Mouse (Mus musculus): ENCODE results near the gene Ndufs4. TPM values are rescaled to one million over a fixed set of nuclear protein-coding genes. Genes with fewer than 3 reads are reported as not detected.
"Not testable (repeated sequence)": the region's sequence is repeated elsewhere in the genome, so short reads cannot be mapped to it uniquely, and the experiment has no call there.

Ndufs4 gene
- polyA plus RNA-seq, 1 experiment from 2014 or later, result 403 TPM

DNA sequence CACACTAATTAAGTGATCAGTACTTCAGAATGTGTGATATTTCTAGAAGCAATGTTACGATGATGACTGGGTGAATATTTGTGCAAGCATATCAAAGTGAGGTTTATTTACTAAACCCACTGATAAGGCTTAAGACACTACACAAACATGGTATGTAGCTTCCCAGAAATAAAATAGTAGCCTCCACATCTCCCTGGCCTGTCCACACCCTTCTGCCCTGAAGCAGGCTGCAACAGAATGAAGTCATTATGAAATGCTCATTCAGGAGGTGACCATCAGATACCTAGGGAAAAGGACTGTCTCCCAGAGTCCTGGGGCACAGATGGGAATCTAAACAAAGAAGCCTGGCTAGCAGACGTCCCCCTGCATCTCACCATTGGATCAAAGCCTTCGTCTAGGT, 73.1 kb downstream of the Ndufs4 start:
- no peak for ATAC-seq (replicated peaks; ENCODE audit: insufficient number of reproducible peaks, low FRiP score, low TSS enrichment)
- WGBS (ENCODE audit: insufficient replicate concordance), result 77% methylated on average over 3 of the region's 3 CpGs

DNA sequence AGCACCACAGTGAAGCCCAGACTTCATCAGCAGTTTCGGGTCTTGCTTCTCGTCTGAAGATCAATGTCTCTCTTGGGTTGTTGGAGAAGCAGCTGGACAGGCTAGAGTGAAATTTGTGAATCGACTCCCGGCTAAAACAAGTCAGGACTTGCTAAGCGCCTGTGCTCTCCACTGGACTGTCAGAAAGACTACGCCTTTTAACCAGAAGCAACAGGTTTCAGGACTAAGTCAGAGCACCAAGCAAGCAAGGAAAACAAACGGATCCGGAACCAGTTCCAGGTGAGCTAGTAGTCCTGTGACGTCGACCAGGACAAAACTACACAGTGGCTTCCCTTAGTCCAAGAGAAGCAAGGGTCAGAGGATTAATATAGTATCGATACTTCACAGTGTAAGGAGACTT, 77.5 kb downstream of the Ndufs4 start:
- Histone ChIP-seq H3K9ac (ENCODE audit: low read depth, low read length) (no peak overlapping the region), H3K36me3 (ENCODE audit: control insufficient read depth, insufficient read depth, low read length) (no peaks in the 10 kb centered on the region), H3K4me3 (ENCODE audit: low read depth, low read length) (no peak overlapping the region), H3K27ac (ENCODE audit: low read depth, low read length) (no peak overlapping the region), H3K27me3 (ENCODE audit: control insufficient read depth, insufficient read depth, low read length) (no peaks in the 10 kb centered on the region), H3K9me3 (replicated peaks; ENCODE audit: control insufficient read depth, low read length) (no peaks in the 10 kb centered on the region), H3K4me2 (no peak overlapping the region), H3K4me1 (ENCODE audit: control insufficient read depth, insufficient read depth, low read length) (no peaks in the 10 kb centered on the region)
- ATAC-seq (replicated peaks; ENCODE audit: insufficient number of reproducible peaks, low FRiP score, low TSS enrichment), result no peak
- WGBS (ENCODE audit: insufficient replicate concordance), result 92% methylated on average over 11 of the region's 11 CpGs

More for the DNA sequence above, 73.1 kb downstream of the Ndufs4 start:
- H3K9ac ChIP-seq (ENCODE audit: low read depth, low read length), result no peak overlapping the region
- no peak overlapping the region for H3K4me2 ChIP-seq
- no peaks in the 10 kb centered on the region for H3K9me3 ChIP-seq (replicated peaks; ENCODE audit: control insufficient read depth, low read length)
- no peaks in the 10 kb centered on the region for H3K4me1 ChIP-seq (ENCODE audit: control insufficient read depth, insufficient read depth, low read length)
- no peaks in the 10 kb centered on the region for H3K27me3 ChIP-seq (ENCODE audit: control insufficient read depth, insufficient read depth, low read length)
- H3K27ac ChIP-seq (ENCODE audit: low read depth, low read length), result no peak overlapping the region
- no peaks in the 10 kb centered on the region for H3K36me3 ChIP-seq (ENCODE audit: control insufficient read depth, insufficient read depth, low read length)
- no peak overlapping the region for H3K4me3 ChIP-seq (ENCODE audit: low read depth, low read length)

DNA sequence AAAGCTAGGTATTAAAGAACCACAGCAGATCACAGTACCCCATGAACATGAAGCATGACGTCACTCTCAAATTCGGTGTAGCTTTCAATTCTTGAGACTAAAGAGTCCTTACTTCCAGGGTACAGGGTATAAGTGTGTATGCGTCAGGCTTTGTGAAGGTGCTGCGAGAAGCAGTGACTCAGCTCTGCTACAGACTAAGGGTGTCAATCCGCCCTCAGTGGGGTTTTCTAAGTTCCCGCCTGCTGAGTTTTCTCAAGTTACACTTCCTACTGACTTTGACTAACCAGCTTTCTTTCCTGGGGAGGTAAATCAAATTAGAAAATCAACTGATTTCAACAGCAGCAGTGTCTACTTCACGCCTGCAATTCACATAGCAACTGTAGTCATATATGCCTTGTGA, 83.4 kb downstream of the Ndufs4 start:
- H3K9ac ChIP-seq (ENCODE audit: low read depth, low read length), result no peak overlapping the region
- no peak for ATAC-seq (replicated peaks; ENCODE audit: insufficient number of reproducible peaks, low FRiP score, low TSS enrichment)
- H3K4me2 ChIP-seq, result no peak overlapping the region
- no peak overlapping the region for H3K27ac ChIP-seq (ENCODE audit: low read depth, low read length)
- H3K4me3 ChIP-seq (ENCODE audit: low read depth, low read length), result no peak overlapping the region
- WGBS (ENCODE audit: insufficient replicate concordance), result 73% methylated on average over 7 of the region's 7 CpGs
- no peaks in the 10 kb centered on the region for H3K9me3 ChIP-seq (replicated peaks; ENCODE audit: control insufficient read depth, low read length)
- H3K27me3 ChIP-seq (ENCODE audit: control insufficient read depth, insufficient read depth, low read length), result no peaks in the 10 kb centered on the region
- H3K36me3 ChIP-seq (ENCODE audit: control insufficient read depth, insufficient read depth, low read length), result no peaks in the 10 kb centered on the region
- H3K4me1 ChIP-seq (ENCODE audit: control insufficient read depth, insufficient read depth, low read length), result no peaks in the 10 kb centered on the region

DNA sequence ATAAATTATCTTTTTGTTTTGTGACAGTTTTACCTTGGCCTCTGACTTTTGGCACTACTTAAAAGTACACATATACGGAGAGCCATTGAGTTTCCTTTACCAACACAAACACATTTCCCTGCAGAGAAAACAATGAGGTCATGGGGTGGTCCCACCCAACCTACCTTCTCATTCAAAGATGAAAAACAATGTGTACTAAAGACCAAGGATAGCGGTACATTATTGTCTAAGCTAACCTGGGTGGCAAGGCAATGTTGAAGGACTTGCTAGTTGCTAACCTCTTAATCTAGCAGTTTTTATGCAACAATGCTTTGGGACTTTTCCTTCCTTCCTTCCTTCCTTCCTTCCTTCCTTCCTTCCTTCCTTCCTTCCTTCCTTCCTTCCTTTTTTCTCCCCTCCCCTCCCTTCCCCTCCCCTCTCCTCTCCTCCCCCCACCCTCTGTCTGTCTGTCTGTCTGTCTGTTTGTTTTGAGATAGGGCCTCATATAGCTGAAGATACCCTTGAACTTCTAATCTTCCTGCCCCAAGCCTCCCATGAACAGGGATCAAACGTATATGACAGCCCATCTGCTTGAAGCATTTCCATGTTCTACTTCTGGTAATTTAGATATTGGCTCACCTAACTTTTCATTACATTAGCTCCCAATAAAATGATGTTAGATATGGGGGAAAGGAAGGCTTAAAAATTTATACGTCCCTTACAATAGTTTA, 84.4 kb downstream of the Ndufs4 start:
- Histone ChIP-seq H3K9ac (ENCODE audit: low read depth, low read length) (no peak overlapping the region), H3K27ac (ENCODE audit: low read depth, low read length) (no peak overlapping the region), H3K4me3 (ENCODE audit: low read depth, low read length) (no peak overlapping the region), H3K4me1 (ENCODE audit: control insufficient read depth, insufficient read depth, low read length) (no peaks in the 10 kb centered on the region), H3K9me3 (replicated peaks; ENCODE audit: control insufficient read depth, low read length) (no peaks in the 10 kb centered on the region), H3K27me3 (ENCODE audit: control insufficient read depth, insufficient read depth, low read length) (no peaks in the 10 kb centered on the region), H3K36me3 (ENCODE audit: control insufficient read depth, insufficient read depth, low read length) (no peaks in the 10 kb centered on the region), H3K4me2 (no peak overlapping the region)
- ATAC-seq (replicated peaks; ENCODE audit: insufficient number of reproducible peaks, low FRiP score, low TSS enrichment), result no peak
- WGBS (ENCODE audit: insufficient replicate concordance), result 79% methylated on average over 4 of the region's 4 CpGs

DNA sequence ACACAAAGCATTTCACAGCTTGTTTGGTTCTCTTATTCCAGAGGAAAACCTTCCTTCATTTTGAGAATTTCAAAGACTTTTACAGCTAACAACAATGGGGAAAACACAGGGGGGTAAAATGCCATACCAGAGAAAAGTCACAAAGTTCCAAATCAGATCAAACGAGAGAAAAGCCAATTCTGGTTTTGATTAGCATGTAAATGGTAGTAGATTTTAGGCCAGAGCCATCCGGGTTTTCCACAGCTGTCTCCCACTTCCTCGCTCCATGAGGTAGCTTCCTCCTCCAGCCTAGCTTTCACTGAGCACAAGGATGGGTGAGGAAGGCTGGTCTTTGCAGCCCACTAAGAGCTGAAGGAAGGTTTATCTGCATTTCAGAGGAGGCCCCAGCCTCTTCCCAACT, 90.3 kb downstream of the Ndufs4 start:
- no peaks in the 10 kb centered on the region for H3K36me3 ChIP-seq (ENCODE audit: control insufficient read depth, insufficient read depth, low read length)
- H3K27me3 ChIP-seq (ENCODE audit: control insufficient read depth, insufficient read depth, low read length), result no peaks in the 10 kb centered on the region
- no peak for ATAC-seq (replicated peaks; ENCODE audit: insufficient number of reproducible peaks, low FRiP score, low TSS enrichment)
- no peak overlapping the region for H3K4me3 ChIP-seq (ENCODE audit: low read depth, low read length)
- H3K4me1 ChIP-seq (ENCODE audit: control insufficient read depth, insufficient read depth, low read length), result no peaks in the 10 kb centered on the region
- H3K9me3 ChIP-seq (replicated peaks; ENCODE audit: control insufficient read depth, low read length), result no peaks in the 10 kb centered on the region
- no peak overlapping the region for H3K27ac ChIP-seq (ENCODE audit: low read depth, low read length)
- WGBS (ENCODE audit: insufficient replicate concordance), result 57% methylated on average over 3 of the region's 3 CpGs
- no peak overlapping the region for H3K9ac ChIP-seq (ENCODE audit: low read depth, low read length)
- no peak overlapping the region for H3K4me2 ChIP-seq

DNA sequence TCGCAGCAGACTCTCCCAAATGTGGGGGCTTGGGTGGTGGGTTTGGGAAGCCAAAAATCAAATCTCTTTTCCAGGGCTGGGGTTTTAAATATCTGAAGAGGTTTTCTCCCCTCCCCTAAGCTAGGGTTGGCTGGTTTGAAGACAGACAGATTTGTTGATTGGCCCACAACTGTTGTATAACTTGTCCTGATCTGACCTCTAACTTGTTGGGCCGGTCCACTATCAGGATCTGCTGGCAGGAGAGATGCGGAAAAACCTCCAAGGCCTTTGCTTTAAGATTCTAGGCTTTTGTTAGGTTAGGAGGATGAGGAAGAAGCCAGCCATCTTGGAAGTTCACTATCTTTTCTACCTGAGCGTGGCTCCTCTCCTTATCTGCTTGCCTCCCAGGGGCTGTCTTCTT, 91.5 kb downstream of the Ndufs4 start:
- Histone ChIP-seq H3K4me1 (ENCODE audit: control insufficient read depth, insufficient read depth, low read length) (no peaks in the 10 kb centered on the region), H3K4me2 (no peak overlapping the region), H3K4me3 (ENCODE audit: low read depth, low read length) (no peak overlapping the region), H3K36me3 (ENCODE audit: control insufficient read depth, insufficient read depth, low read length) (no peaks in the 10 kb centered on the region), H3K9me3 (replicated peaks; ENCODE audit: control insufficient read depth, low read length) (no peaks in the 10 kb centered on the region), H3K27ac (ENCODE audit: low read depth, low read length) (no peak overlapping the region), H3K27me3 (ENCODE audit: control insufficient read depth, insufficient read depth, low read length) (no peaks in the 10 kb centered on the region), H3K9ac (ENCODE audit: low read depth, low read length) (no peak overlapping the region)
- ATAC-seq (replicated peaks; ENCODE audit: insufficient number of reproducible peaks, low FRiP score, low TSS enrichment), result no peak
- 69% methylated on average over 4 of the region's 4 CpGs for WGBS (ENCODE audit: insufficient replicate concordance)

DNA sequence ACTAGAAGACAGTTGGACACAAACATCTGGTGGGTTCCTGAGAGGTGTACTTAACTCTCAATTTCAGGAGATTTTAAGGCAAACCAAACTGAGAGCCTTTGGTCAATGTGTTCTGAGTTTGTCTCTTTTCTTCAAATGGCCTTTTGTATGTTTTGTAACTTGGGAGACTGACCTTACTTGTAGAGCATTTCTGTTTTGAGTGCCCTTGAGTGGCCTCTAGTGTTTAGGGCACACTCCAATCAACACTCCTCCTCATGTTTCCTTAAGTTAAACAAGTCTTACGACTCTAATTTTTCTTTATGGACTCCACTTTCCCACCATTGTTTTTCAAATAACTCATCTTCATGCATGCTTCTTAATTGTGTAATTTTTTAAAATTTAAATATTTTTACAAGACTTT, 98.6 kb downstream of the Ndufs4 start:
- peaks cover 5% of the 10 kb centered on the region; the same call in 1 of the 2 replicates for H3K36me3 ChIP-seq (ENCODE audit: control insufficient read depth, insufficient read depth, low read length)
- 71% methylated on average over 1 of the region's 1 CpGs for WGBS (ENCODE audit: insufficient replicate concordance)

DNA sequence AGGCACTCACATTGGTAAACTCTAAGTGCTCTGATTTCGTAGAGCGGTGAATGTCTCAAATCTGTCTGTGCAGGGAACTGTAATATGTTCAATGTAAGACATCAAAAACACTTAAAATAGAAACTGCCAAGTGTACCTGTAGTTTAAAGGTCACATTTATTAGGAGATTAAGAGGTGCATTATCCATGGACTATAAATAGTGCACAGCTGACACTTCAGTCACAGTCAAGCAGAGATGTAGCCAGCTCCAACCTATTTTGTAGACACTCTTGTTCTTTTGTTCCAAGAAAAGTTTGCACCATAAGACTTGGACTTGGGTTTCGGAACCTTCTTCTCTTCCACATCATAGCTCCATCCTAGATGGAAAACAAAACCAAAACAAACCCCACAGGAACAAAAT, 99.5 kb downstream of the Ndufs4 start:
- H3K9me3 ChIP-seq (replicated peaks; ENCODE audit: control insufficient read depth, low read length), result no peaks in the 10 kb centered on the region
- no peak for ATAC-seq (replicated peaks; ENCODE audit: insufficient number of reproducible peaks, low FRiP score, low TSS enrichment)
- H3K9ac ChIP-seq (ENCODE audit: low read depth, low read length), result no peak overlapping the region
- peaks cover 5% of the 10 kb centered on the region; the same call in 1 of the 2 replicates for H3K4me1 ChIP-seq (ENCODE audit: control insufficient read depth, insufficient read depth, low read length)
- H3K27ac ChIP-seq (ENCODE audit: low read depth, low read length), result peak overlapping the region; percentile 65
- 54% methylated on average over 3 of the region's 3 CpGs for WGBS (ENCODE audit: insufficient replicate concordance)
- no peak overlapping the region for H3K4me2 ChIP-seq
- H3K27me3 ChIP-seq (ENCODE audit: control insufficient read depth, insufficient read depth, low read length), result no peaks in the 10 kb centered on the region
- no peak overlapping the region for H3K4me3 ChIP-seq (ENCODE audit: low read depth, low read length)
- peaks cover 7% of the 10 kb centered on the region; the same call in 1 of the 2 replicates for H3K36me3 ChIP-seq (ENCODE audit: control insufficient read depth, insufficient read depth, low read length)

More for the DNA sequence above, 98.6 kb downstream of the Ndufs4 start:
- ATAC-seq (replicated peaks; ENCODE audit: insufficient number of reproducible peaks, low FRiP score, low TSS enrichment), result no peak
- Histone ChIP-seq H3K9ac (ENCODE audit: low read depth, low read length) (no peak overlapping the region), H3K9me3 (replicated peaks; ENCODE audit: control insufficient read depth, low read length) (no peaks in the 10 kb centered on the region), H3K27ac (ENCODE audit: low read depth, low read length) (no peak overlapping the region), H3K27me3 (ENCODE audit: control insufficient read depth, insufficient read depth, low read length) (no peaks in the 10 kb centered on the region), H3K4me2 (no peak overlapping the region), H3K4me3 (ENCODE audit: low read depth, low read length) (no peak overlapping the region), H3K4me1 (ENCODE audit: control insufficient read depth, insufficient read depth, low read length) (peaks cover 5% of the 10 kb centered on the region; the same call in 1 of the 2 replicates)

DNA sequence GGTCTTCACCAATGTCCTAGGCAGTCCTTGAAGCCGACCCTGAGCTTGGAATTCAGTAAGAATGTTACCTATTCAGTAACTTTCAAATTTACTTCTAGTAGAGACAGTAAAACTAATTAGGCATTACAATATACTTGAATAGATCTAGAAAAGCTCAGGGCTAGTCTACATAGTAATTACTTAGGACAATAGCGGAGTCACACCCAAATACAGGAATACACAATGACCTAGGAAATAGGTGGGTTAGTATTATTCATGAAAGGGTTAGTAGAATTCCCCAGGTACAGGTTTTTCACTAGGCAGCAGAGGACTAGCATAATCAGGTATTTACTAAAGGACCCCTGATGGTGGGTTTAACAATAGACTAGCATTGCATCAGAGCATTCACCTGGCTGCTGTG, 109.4 kb downstream of the Ndufs4 start:
- ATAC-seq (replicated peaks; ENCODE audit: insufficient number of reproducible peaks, low FRiP score, low TSS enrichment); H3K9me3 ChIP-seq (replicated peaks; ENCODE audit: control insufficient read depth, low read length): not testable (repeated sequence)
- WGBS (ENCODE audit: insufficient replicate concordance), result 96% methylated on average over 2 of the region's 2 CpGs

More for the DNA sequence above, 109.4 kb downstream of the Ndufs4 start:
- not testable (repeated sequence) for H3K4me3 ChIP-seq (ENCODE audit: low read depth, low read length); H3K4me2 ChIP-seq; H3K27ac ChIP-seq (ENCODE audit: low read depth, low read length); H3K27me3 ChIP-seq (ENCODE audit: control insufficient read depth, insufficient read depth, low read length); H3K4me1 ChIP-seq (ENCODE audit: control insufficient read depth, insufficient read depth, low read length); H3K9ac ChIP-seq (ENCODE audit: low read depth, low read length); H3K36me3 ChIP-seq (ENCODE audit: control insufficient read depth, insufficient read depth, low read length)

Data from heart, embryonic 11.5 days (tissue).